Mouse (Mus musculus): ENCODE results near the gene Mustn1. TPM values are rescaled to one million over a fixed set of nuclear protein-coding genes. Genes with fewer than 3 reads are reported as not detected.

Gene Mustn1
- polyA plus RNA-seq, 1 experiment: 1.9 TPM

GRCm38 (mm10) chr14:30857990-30858389 is 21.0 kb upstream of the Mustn1 start:
- no peak overlapping the region for H3K27ac ChIP-seq (ENCODE audit: insufficient read depth, low read length)
- H3K4me1 ChIP-seq (ENCODE audit: control insufficient read depth, insufficient read depth, low read length): peaks cover 30% of the 10 kb centered on the region
- WGBS: 94% methylated on average over 4 of the region's 4 CpGs
- no peak for TF ChIP-seq POLR2A (IDR thresholded peaks at IDR 0.05; ENCODE audit: borderline replicate concordance, insufficient read depth, low read length)
- 0 out of 2 replicates have a peak, but pooled peaks have one; percentile 14 for TF ChIP-seq CTCF (IDR thresholded peaks at IDR 0.05; ENCODE audit: borderline replicate concordance, insufficient read depth, low read depth, low read length)
- DNase-seq: no peak
- H3K4me3 ChIP-seq (replicated peaks; ENCODE audit: insufficient read depth, low read depth, low read length): no peak overlapping the region
- no peaks in the 10 kb centered on the region for H3K27me3 ChIP-seq (ENCODE audit: control insufficient read depth, insufficient read depth, low read length)

- no peak for TF ChIP-seq POLR2A (IDR thresholded peaks at IDR 0.05; ENCODE audit: borderline replicate concordance, insufficient read depth, low read length)
- no peak for TF ChIP-seq CTCF (IDR thresholded peaks at IDR 0.05; ENCODE audit: borderline replicate concordance, insufficient read depth, low read depth, low read length)
- WGBS: 35% methylated on average over 16 of the region's 16 CpGs
- peaks cover 17% of the 10 kb centered on the region for H3K4me1 ChIP-seq (ENCODE audit: control insufficient read depth, insufficient read depth, low read length)
These were observed 17.4 kb upstream of the Mustn1 start for GRCm38 (mm10) chr14:30861421-30862125.

GRCm38 (mm10) chr14:30862368-30862767 is 16.6 kb upstream of the Mustn1 start:
- Histone ChIP-seq H3K4me1 (ENCODE audit: control insufficient read depth, insufficient read depth, low read length) (peaks cover 13% of the 10 kb centered on the region), H3K27ac (ENCODE audit: insufficient read depth, low read length) (no peak overlapping the region), H3K27me3 (ENCODE audit: control insufficient read depth, insufficient read depth, low read length) (no peaks in the 10 kb centered on the region), H3K4me3 (replicated peaks; ENCODE audit: insufficient read depth, low read depth, low read length) (no peak overlapping the region)
- DNase-seq: no peak
- no peak for TF ChIP-seq POLR2A (IDR thresholded peaks at IDR 0.05; ENCODE audit: borderline replicate concordance, insufficient read depth, low read length)
- TF ChIP-seq CTCF (IDR thresholded peaks at IDR 0.05; ENCODE audit: borderline replicate concordance, insufficient read depth, low read depth, low read length): no peak
- WGBS: 29% methylated on average over 9 of the region's 9 CpGs

More at GRCm38 (mm10) chr14:30861421-30862125, 17.4 kb upstream of the Mustn1 start:
- Histone ChIP-seq H3K4me3 (replicated peaks; ENCODE audit: insufficient read depth, low read depth, low read length) (no peak overlapping the region), H3K27me3 (ENCODE audit: control insufficient read depth, insufficient read depth, low read length) (no peaks in the 10 kb centered on the region), H3K27ac (ENCODE audit: insufficient read depth, low read length) (no peak overlapping the region)
- peak; percentile 47 to 60 for DNase-seq

- 65% methylated on average over 3 of the region's 3 CpGs for WGBS
- Histone ChIP-seq H3K27ac (ENCODE audit: insufficient read depth, low read length) (no peak overlapping the region), H3K27me3 (ENCODE audit: control insufficient read depth, insufficient read depth, low read length) (no peaks in the 10 kb centered on the region), H3K4me1 (ENCODE audit: control insufficient read depth, insufficient read depth, low read length) (peaks cover 13% of the 10 kb centered on the region), H3K4me3 (replicated peaks; ENCODE audit: insufficient read depth, low read depth, low read length) (no peak overlapping the region)
- DNase-seq: no peak
- TF ChIP-seq CTCF (IDR thresholded peaks at IDR 0.05; ENCODE audit: borderline replicate concordance, insufficient read depth, low read depth, low read length) (peak; percentile 59; the same call in 1 of the 2 replicates), POLR2A (IDR thresholded peaks at IDR 0.05; ENCODE audit: borderline replicate concordance, insufficient read depth, low read length) (no peak)
These were observed 13.7 kb upstream of the Mustn1 start for GRCm38 (mm10) chr14:30865311-30865710.

- Histone ChIP-seq H3K27me3 (ENCODE audit: control insufficient read depth, insufficient read depth, low read length) (no peaks in the 10 kb centered on the region), H3K4me1 (ENCODE audit: control insufficient read depth, insufficient read depth, low read length) (peaks cover 5% of the 10 kb centered on the region), H3K4me3 (replicated peaks; ENCODE audit: insufficient read depth, low read depth, low read length) (no peak overlapping the region), H3K27ac (ENCODE audit: insufficient read depth, low read length) (no peak overlapping the region)
- peak; percentile 61 to 68 for DNase-seq
- 27% methylated on average over 5 of the region's 5 CpGs for WGBS
- TF ChIP-seq POLR2A (IDR thresholded peaks at IDR 0.05; ENCODE audit: borderline replicate concordance, insufficient read depth, low read length): no peak
- TF ChIP-seq CTCF (IDR thresholded peaks at IDR 0.05; ENCODE audit: borderline replicate concordance, insufficient read depth, low read depth, low read length): peak; percentile 82
These were observed 12.0 kb upstream of the Mustn1 start for GRCm38 (mm10) chr14:30867042-30867441.

- TF ChIP-seq CTCF (IDR thresholded peaks at IDR 0.05; ENCODE audit: borderline replicate concordance, insufficient read depth, low read depth, low read length): no peak
- no peak for TF ChIP-seq POLR2A (IDR thresholded peaks at IDR 0.05; ENCODE audit: borderline replicate concordance, insufficient read depth, low read length)
- DNase-seq: no peak
These were observed 10.2 kb upstream of the Mustn1 start for GRCm38 (mm10) chr14:30868826-30869225.

GRCm38 (mm10) chr14:30869391-30869801 is 9.6 kb upstream of the Mustn1 start:
- WGBS: 92% methylated on average over 8 of the region's 8 CpGs
- Histone ChIP-seq H3K27me3 (ENCODE audit: control insufficient read depth, insufficient read depth, low read length) (no peaks in the 10 kb centered on the region), H3K27ac (ENCODE audit: insufficient read depth, low read length) (no peak overlapping the region), H3K4me3 (replicated peaks; ENCODE audit: insufficient read depth, low read depth, low read length) (no peak overlapping the region), H3K4me1 (ENCODE audit: control insufficient read depth, insufficient read depth, low read length) (no peaks in the 10 kb centered on the region; the same call in 1 of the 2 replicates)
- no peak for DNase-seq
- no peak for TF ChIP-seq CTCF (IDR thresholded peaks at IDR 0.05; ENCODE audit: borderline replicate concordance, insufficient read depth, low read depth, low read length)
- TF ChIP-seq POLR2A (IDR thresholded peaks at IDR 0.05; ENCODE audit: borderline replicate concordance, insufficient read depth, low read length): no peak

More at GRCm38 (mm10) chr14:30868826-30869225, 10.2 kb upstream of the Mustn1 start:
- no peak overlapping the region for H3K4me3 ChIP-seq (replicated peaks; ENCODE audit: insufficient read depth, low read depth, low read length)
- no peaks in the 10 kb centered on the region; the same call in 1 of the 2 replicates for H3K4me1 ChIP-seq (ENCODE audit: control insufficient read depth, insufficient read depth, low read length)
- H3K27me3 ChIP-seq (ENCODE audit: control insufficient read depth, insufficient read depth, low read length): no peaks in the 10 kb centered on the region
- H3K27ac ChIP-seq (ENCODE audit: insufficient read depth, low read length): no peak overlapping the region
- 88% methylated on average over 10 of the region's 10 CpGs for WGBS
